Mouse (Mus musculus): ENCODE measurements around the gene Alpl. TPM values are rescaled to one million over a fixed set of nuclear protein-coding genes. Genes with fewer than 3 reads are reported as not detected.

The Alpl gene
- total and polyA plus RNA-seq, 3 experiments: not detected

- TF ChIP-seq USF2 (IDR thresholded peaks at IDR 0.05; ENCODE audit: borderline replicate concordance in 1 of 2, insufficient read depth in 1 of 2, low read depth in 1 of 2, low read length in 2 of 2): no peak
- TF ChIP-seq MAX (IDR thresholded peaks at IDR 0.05; ENCODE audit: low read length): no peak
Observed at GRCm38 (mm10) chr4:137814140-137814539, 18.0 kb upstream of the Alpl start (continued).

DNA sequence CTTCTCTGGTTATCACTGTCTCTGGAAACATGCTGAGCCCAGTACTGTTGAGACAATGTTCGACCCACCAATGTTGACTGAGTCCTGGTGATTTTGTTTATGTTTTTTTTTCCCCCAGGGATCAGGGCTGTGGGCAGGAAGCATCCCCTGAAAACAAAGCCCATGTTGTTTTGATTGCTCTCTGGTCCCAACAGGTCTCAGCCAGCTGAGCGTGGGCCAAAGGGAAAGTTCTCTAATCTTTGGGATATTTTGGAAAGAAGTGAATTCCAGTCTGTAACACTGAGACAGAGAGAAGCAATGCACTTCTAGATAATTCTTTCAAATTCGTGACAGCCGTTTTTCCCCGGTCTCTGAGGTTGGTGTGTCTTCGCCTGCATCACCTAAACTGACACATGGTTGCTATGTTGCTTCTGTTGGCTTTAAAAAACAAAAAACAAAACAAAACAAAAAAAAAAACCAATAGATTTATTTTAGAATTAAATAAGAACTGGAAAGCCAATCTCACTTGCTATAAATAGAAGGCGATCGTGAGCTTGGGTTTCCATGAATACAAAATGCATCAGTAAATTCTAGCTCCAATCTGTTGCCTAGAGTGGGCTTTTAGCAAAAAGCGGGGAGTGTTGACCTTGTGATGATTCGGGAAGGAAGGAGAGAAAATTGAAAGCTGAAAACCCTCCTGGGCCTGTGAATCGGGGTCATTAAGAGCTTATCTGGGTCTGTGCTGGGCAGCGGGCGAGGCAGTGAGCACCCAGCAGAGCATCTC lies 16.9 kb upstream of the Alpl start:
- Histone ChIP-seq H3K9me3 (replicated peaks; ENCODE audit: insufficient read depth, low read length) (no peaks in the 10 kb centered on the region), H3K27me3 (ENCODE audit: control insufficient read depth in 1 of 2, insufficient read depth in 2 of 2, low read length in 2 of 2) (peaks cover 0 to 4% of the 10 kb centered on the region in 2 experiments; a peak in 2 of 4 replicates), H3K4me1 (ENCODE audit: control insufficient read depth in 1 of 2, insufficient read depth in 2 of 2, low read length in 2 of 2) (no peaks in the 10 kb centered on the region), H3K9ac (ENCODE audit: control insufficient read depth, low read depth, low read length, poor library complexity, severe bottlenecking) (no peak overlapping the region), H3K4me3 (ENCODE audit: control insufficient read depth in 1 of 2, insufficient read depth in 1 of 2, low read depth in 2 of 2, low read length in 2 of 2) (no peak overlapping the region), H3K27ac (ENCODE audit: control insufficient read depth, low read depth, low read length) (no peak overlapping the region), H3K79me2 (ENCODE audit: control insufficient read depth, insufficient read depth, low read length, poor library complexity) (no peaks in the 10 kb centered on the region), H3K36me3 (ENCODE audit: control insufficient read depth in 1 of 2, insufficient read depth in 2 of 2, low read length in 2 of 2) (no peaks in the 10 kb centered on the region)
- no peak for TF ChIP-seq TCF12 (IDR thresholded peaks at IDR 0.05; ENCODE audit: low read depth, low read length)
- no peak for TF ChIP-seq E2F4 (IDR thresholded peaks at IDR 0.05; ENCODE audit: borderline replicate concordance, low read depth, low read length)
- no peak for TF ChIP-seq MAZ (IDR thresholded peaks at IDR 0.05; ENCODE audit: low read depth, low read length)
- TF ChIP-seq NRF1 (IDR thresholded peaks at IDR 0.05; ENCODE audit: insufficient read depth, low read depth, low read length, poor library complexity, severe bottlenecking): no peak
- TF ChIP-seq TBP (IDR thresholded peaks at IDR 0.05; ENCODE audit: low read depth, low read length): no peak
- no peak for TF ChIP-seq ELF1 (IDR thresholded peaks at IDR 0.05; ENCODE audit: low read depth, low read length)
- TF ChIP-seq ZKSCAN1 (IDR thresholded peaks at IDR 0.05; ENCODE audit: low read depth, low read length): no peak
- TF ChIP-seq RAD21 (IDR thresholded peaks at IDR 0.05; ENCODE audit: low read depth, low read length): no peak
- no peak for TF ChIP-seq POLR2A (IDR thresholded peaks at IDR 0.05; ENCODE audit: control insufficient read depth in 1 of 2, insufficient read depth in 1 of 2, low read depth in 1 of 2, low read length in 2 of 2, poor library complexity in 1 of 2)
- no peak for TF ChIP-seq USF2 (IDR thresholded peaks at IDR 0.05; ENCODE audit: borderline replicate concordance in 1 of 2, insufficient read depth in 1 of 2, low read depth in 1 of 2, low read length in 2 of 2)
- no peak for TF ChIP-seq NELFE (IDR thresholded peaks at IDR 0.05; ENCODE audit: low read depth, low read length)
- no peak for TF ChIP-seq SMC3 (IDR thresholded peaks at IDR 0.05; ENCODE audit: low read depth, low read length)
- no peak for TF ChIP-seq GATA1 (IDR thresholded peaks at IDR 0.05; ENCODE audit: low read depth, low read length)
- no peak for TF ChIP-seq POLR2AphosphoS5 (IDR thresholded peaks at IDR 0.05; ENCODE audit: borderline replicate concordance, low read depth, low read length)
- no peak for TF ChIP-seq JUND (IDR thresholded peaks at IDR 0.05; ENCODE audit: low read depth, low read length)
- no peak for TF ChIP-seq SIN3A (IDR thresholded peaks at IDR 0.05; ENCODE audit: low read length)
- DNase-seq (ENCODE audit: low read depth, low spot score): no peak

DNA sequence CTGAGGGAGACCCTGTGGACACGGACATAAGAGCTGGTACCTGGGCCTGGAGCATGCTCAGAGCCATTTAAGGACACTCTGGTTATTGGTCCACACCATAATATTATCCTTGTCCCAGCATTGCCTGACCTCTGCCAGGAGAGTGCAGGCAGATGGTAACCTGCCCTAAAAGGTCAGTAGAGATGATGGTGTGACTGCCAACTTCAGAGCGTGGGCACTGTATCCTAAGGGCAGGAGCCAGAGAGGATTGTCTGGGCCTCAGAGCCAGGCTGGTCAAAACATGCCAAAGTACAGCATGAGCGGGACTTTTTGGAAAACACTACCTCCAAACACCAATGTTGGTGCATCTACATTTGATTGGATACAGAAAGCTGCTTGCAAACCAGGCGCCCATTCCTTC lies 13.8 kb upstream of the Alpl start:
- Histone ChIP-seq H3K4me3 (ENCODE audit: control insufficient read depth in 1 of 2, insufficient read depth in 1 of 2, low read depth in 2 of 2, low read length in 2 of 2) (no peak overlapping the region), H3K4me1 (ENCODE audit: control insufficient read depth in 1 of 2, insufficient read depth in 2 of 2, low read length in 2 of 2) (no peaks in the 10 kb centered on the region)
- TF ChIP-seq MAZ (IDR thresholded peaks at IDR 0.05; ENCODE audit: low read depth, low read length) (no peak), CHD2 (IDR thresholded peaks at IDR 0.05; ENCODE audit: low read length) (no peak), SMC3 (IDR thresholded peaks at IDR 0.05; ENCODE audit: low read depth, low read length) (no peak)

More for the DNA sequence above, 13.8 kb upstream of the Alpl start:
- Histone ChIP-seq H3K9ac (ENCODE audit: control insufficient read depth, low read depth, low read length, poor library complexity, severe bottlenecking) (no peak overlapping the region), H3K27me3 (ENCODE audit: control insufficient read depth in 1 of 2, insufficient read depth in 2 of 2, low read length in 2 of 2) (peaks cover 1 to 4% of the 10 kb centered on the region in 2 experiments; a peak in 2 of 4 replicates), H3K9me3 (replicated peaks; ENCODE audit: insufficient read depth, low read length) (no peaks in the 10 kb centered on the region), H3K36me3 (ENCODE audit: control insufficient read depth in 1 of 2, insufficient read depth in 2 of 2, low read length in 2 of 2) (no peaks in the 10 kb centered on the region), H3K79me2 (ENCODE audit: control insufficient read depth, insufficient read depth, low read length, poor library complexity) (no peaks in the 10 kb centered on the region), H3K27ac (ENCODE audit: control insufficient read depth, low read depth, low read length) (no peak overlapping the region)
- no peak for DNase-seq (ENCODE audit: low read depth, low spot score)
